Mouse (Mus musculus) lung, postnatal 36 days (tissue): Measurements from ENCODE around the gene Cyb5r3.
A peak's percentile ranks its signal among the peaks of the same experiment; 100 is the strongest.

Experiments used
- DNase-seq: peaks from one replicate; pipeline ENCODE4 v3.0.0; 2022; ENCODE audit warnings: mixed read lengths

Cyb5r3 gene

GRCm38 (mm10) chr15:83172492-83173429 lies at the start of gene Cyb5r3:
Gene Cyb5r3, minus strand, starts transcription at chr15:83172592.
- DNase-seq: no peak

- peak; percentile 26 for DNase-seq
These were observed 49.3 kb upstream of the Cyb5r3 start for GRCm38 (mm10) chr15:83221721-83222120.

- no peak for DNase-seq
These were observed 48.1 kb upstream of the Cyb5r3 start for GRCm38 (mm10) chr15:83220368-83221013.

GRCm38 (mm10) chr15:83215322-83216216 lies 43.2 kb upstream of the Cyb5r3 start:
- no peak for DNase-seq

- peak; percentile 85 for DNase-seq
These were observed 37.8 kb upstream of the Cyb5r3 start for GRCm38 (mm10) chr15:83210229-83210628.

GRCm38 (mm10) chr15:83209719-83210118 lies 37.3 kb upstream of the Cyb5r3 start:
- DNase-seq: no peak

- no peak for DNase-seq
These were observed 36.8 kb upstream of the Cyb5r3 start for GRCm38 (mm10) chr15:83209092-83209695.

GRCm38 (mm10) chr15:83204731-83205451 lies 32.5 kb upstream of the Cyb5r3 start:
- DNase-seq: peak; percentile 89

GRCm38 (mm10) chr15:83202412-83202811 lies 30.0 kb upstream of the Cyb5r3 start:
- DNase-seq: no peak

GRCm38 (mm10) chr15:83193413-83193812 lies 21.0 kb upstream of the Cyb5r3 start:
- no peak for DNase-seq

- no peak for DNase-seq
These were observed 10.0 kb upstream of the Cyb5r3 start for GRCm38 (mm10) chr15:83182351-83182750.

GRCm38 (mm10) chr15:83181800-83182330 lies 9.5 kb upstream of the Cyb5r3 start:
- peak; percentile 67 for DNase-seq

- no peak for DNase-seq
These were observed 7.6 kb upstream of the Cyb5r3 start for GRCm38 (mm10) chr15:83180004-83180403.

- DNase-seq: no peak
These were observed 4.3 kb upstream of the Cyb5r3 start for GRCm38 (mm10) chr15:83176653-83177052.

GRCm38 (mm10) chr15:83173914-83174884 lies 1.8 kb upstream of the Cyb5r3 start:
- DNase-seq: no peak

GRCm38 (mm10) chr15:83171712-83172481 lies 495 bp downstream of the Cyb5r3 start:
- DNase-seq: peak; percentile 98

- DNase-seq: no peak
These were observed 1.3 kb downstream of the Cyb5r3 start for GRCm38 (mm10) chr15:83170956-83171659.
